Mouse (Mus musculus) limb, embryonic 15.5 days (tissue): ENCODE results near the gene Zfp248. TPM values are rescaled to one million over a fixed set of nuclear protein-coding genes. Genes with fewer than 3 reads are reported as not detected.
A peak's percentile ranks its signal among the peaks of the same experiment; 100 is the strongest.

Experiments
- ATAC-seq: fragments of 200-750 bp; cut with Nextera tagmentation; 2 replicates; pipeline ENCODE4 v1.8.0; 2017; ENCODE audit warnings: low read depth, moderate TSS enrichment; ENCODE audit not compliant: insufficient number of reproducible peaks, low FRiP score, low TSS enrichment
- H3K27ac ChIP-seq: fragments of 300-500 bp; sonication (generic); 2 replicates; pipeline ENCODE4 v1.5.1; 2015; ENCODE audit warnings: moderate library complexity, mild to moderate bottlenecking, inconsistent platforms
- H3K27me3 ChIP-seq: fragments of 300-500 bp; sonication (generic); 2 replicates; pipeline ENCODE4 v1.6.1; 2015; ENCODE audit warnings: inconsistent platforms
- H3K36me3 ChIP-seq: fragments of 300-500 bp; sonication (generic); 2 replicates; pipeline ENCODE4 v1.6.1; 2015; ENCODE audit warnings: inconsistent platforms
- H3K4me1 ChIP-seq: fragments of 300-500 bp; sonication (generic); 2 replicates; pipeline ENCODE4 v1.6.1; 2015; ENCODE audit warnings: inconsistent platforms
- H3K4me2 ChIP-seq: fragments of 300-500 bp; sonication (generic); 2 replicates; pipeline ENCODE4 v1.6.1; 2015; ENCODE audit warnings: mild to moderate bottlenecking, inconsistent platforms
- H3K4me3 ChIP-seq: fragments of 300-500 bp; sonication (generic); 2 replicates; pipeline ENCODE4 v1.5.1; 2015; ENCODE audit warnings: mild to moderate bottlenecking, inconsistent platforms
- H3K9ac ChIP-seq: fragments of 300-500 bp; sonication (generic); 2 replicates; pipeline ENCODE4 v1.6.1; 2015; ENCODE audit warnings: inconsistent platforms
- H3K9me3 ChIP-seq: fragments of 300-500 bp; sonication (generic); 2 replicates; pipeline ENCODE4 v1.6.1; 2016; ENCODE audit warnings: inconsistent platforms
- WGBS: fragments of 180-500 bp; shearing (Covaris S2); methylation state at CpG from one replicate; pipeline ENCODE4 v1.1.7; 2015; 5-methylcytosine and 5-hydroxymethylcytosine counted together
- polyA plus RNA-seq: library from polyadenylated mRNA; unstranded; fragments of >200 nt; fragmentation: Nextera tagmentation; extraction: Ambion mirVana; gene quantifications from 2 replicates; pipeline ENCODE4 v1.2.1, GENCODE M21; 2015

The Zfp248 gene
- polyA plus RNA-seq, 1 experiment from 2014 or later, result 9.3 TPM

DNA sequence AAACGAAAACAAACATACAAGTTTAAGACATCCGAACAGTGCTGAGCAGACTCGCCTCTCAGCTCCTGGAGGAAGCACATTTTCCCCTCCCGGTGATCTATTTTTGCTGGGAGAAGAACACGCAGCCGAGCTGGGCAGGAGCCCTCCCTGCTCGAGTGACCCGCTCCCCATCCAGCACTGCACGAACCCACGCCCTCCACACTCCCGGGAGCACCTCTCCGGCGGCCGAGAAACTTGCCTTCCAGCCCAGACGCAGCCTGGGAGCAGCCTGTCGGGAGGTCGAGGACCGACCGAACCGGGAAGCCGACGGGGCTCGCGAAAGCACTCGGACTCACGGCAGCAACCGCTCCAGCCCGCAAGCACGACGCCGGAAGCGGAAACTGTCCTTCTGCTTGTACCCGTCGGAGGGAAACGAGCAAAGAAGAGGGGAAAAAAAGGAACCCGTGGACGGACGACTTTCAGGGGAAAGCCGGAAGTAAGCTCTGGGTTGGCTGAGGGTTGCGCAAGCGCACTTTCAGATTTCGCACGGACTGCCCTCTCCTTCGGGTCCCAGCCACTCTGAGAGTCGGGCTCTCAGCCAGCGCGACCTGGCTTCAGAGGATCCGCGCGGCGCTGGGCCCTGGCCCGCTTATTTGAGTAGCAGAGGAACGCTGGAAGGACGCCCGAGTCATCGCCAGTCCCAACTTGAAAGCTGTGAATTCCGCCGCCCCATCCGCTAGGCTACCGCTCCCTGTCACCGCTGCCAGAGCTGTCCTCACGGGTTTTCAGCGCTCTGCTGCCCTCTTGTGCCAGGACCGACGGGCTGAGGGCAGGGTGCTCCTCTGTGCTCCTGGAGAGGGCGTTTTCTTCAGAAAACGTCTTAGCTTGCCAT lies 36.0 kb downstream of the Zfp248 start, which contains the start of gene Bms1:
TSS of gene Bms1 (minus strand) at position 425 of the 871 bp plus-strand sequence.
- H3K27ac ChIP-seq, result peak within 1 kb of the TSS; percentile 93
- H3K27me3 ChIP-seq, result no peaks in the 10 kb centered on the region
- peak within 1 kb of the TSS; percentile 95 for H3K4me3 ChIP-seq
- no peaks in the 10 kb centered on the region for H3K9me3 ChIP-seq
- H3K4me2 ChIP-seq, result peak within 1 kb of the TSS; percentile 57
- peak within 1 kb of the TSS; percentile 97 for H3K9ac ChIP-seq
- under 1% methylated on average over 67 of the region's 67 CpGs for WGBS
- peak; percentile 98 for ATAC-seq
- H3K4me1 ChIP-seq, result peaks cover 11% of the 10 kb centered on the region
- H3K36me3 ChIP-seq, result peaks cover 30% of the 10 kb centered on the region

DNA sequence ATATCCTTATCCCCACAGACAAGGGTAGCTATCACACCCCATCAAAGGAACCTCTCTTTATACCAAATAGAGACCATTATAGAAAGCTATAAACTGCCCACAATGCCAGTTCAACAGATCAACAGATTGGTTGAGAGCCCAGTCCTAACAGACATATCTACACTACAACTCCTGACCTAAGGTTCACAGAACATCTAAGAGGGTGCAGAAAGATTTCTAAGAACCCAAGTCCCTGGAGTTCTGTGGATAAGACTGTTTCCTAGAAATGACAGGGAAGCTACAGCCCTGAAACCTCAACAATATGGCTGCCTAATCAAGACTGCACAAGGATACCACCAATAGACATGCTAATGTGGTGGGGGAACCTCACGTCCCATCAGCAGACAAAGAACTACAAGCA lies 44.9 kb downstream of the Zfp248 start:
- Histone ChIP-seq H3K4me1 (no peaks in the 10 kb centered on the region), H3K27ac (no peak overlapping the region), H3K4me2 (no peak overlapping the region), H3K27me3 (no peaks in the 10 kb centered on the region), H3K36me3 (peaks cover 77% of the 10 kb centered on the region), H3K4me3 (no peak overlapping the region), H3K9ac (no peak overlapping the region), H3K9me3 (no peaks in the 10 kb centered on the region)
- no peak for ATAC-seq
- WGBS, result 97% methylated on average over 1 of the region's 1 CpGs

DNA sequence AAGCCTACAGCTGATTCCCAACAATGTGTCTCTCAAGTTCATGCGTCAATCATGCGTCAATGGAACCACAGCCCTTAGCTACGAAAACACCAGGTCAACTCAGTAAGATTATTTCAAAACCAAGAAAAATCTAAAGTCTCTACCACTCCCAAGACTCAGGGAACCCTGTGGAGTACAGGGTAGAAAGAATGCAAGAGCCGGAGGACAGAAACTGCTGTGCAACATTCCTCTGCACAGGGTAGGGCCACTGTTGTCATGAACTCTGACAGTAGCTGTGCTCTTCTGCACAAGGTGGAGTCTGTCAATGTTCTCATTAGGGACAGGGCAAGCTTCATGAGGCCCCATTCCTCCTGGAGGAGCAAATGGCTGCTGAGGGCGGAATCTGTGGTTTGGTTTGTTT lies 46.8 kb downstream of the Zfp248 start:
- H3K9ac ChIP-seq, result no peak overlapping the region
- H3K27ac ChIP-seq, result no peak overlapping the region
- no peak overlapping the region for H3K4me2 ChIP-seq
- no peak overlapping the region for H3K4me3 ChIP-seq
- no peaks in the 10 kb centered on the region for H3K27me3 ChIP-seq
- WGBS, result 84% methylated on average over 5 of the region's 5 CpGs
- H3K9me3 ChIP-seq, result no peaks in the 10 kb centered on the region
- no peaks in the 10 kb centered on the region for H3K4me1 ChIP-seq
- ATAC-seq, result no peak
- peaks cover 78% of the 10 kb centered on the region for H3K36me3 ChIP-seq

DNA sequence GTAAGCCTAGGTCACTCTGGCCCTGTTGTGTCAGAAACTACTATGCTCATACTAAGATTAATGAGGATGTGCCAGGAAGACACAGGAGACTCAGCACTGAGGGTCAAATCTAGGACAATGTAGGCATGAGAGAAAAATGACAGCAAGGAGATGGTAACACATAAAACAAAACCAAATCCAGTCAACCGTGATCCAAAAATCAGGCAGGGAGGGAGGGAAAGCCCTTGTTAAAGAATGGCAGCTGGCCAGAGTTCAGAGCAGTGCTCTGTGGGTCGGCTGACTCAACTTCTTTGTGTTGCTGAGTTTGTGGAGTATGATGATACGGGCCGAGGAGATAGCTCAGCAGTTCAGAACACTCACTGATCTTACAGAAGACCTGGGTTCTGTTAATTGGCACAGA lies 48.9 kb downstream of the Zfp248 start:
- no peak overlapping the region for H3K4me3 ChIP-seq
- no peak overlapping the region for H3K27ac ChIP-seq
- no peak overlapping the region for H3K4me2 ChIP-seq
- H3K36me3 ChIP-seq, result peaks cover 71% of the 10 kb centered on the region
- H3K9me3 ChIP-seq, result no peaks in the 10 kb centered on the region
- H3K27me3 ChIP-seq, result no peaks in the 10 kb centered on the region
- no peak overlapping the region for H3K9ac ChIP-seq
- no peaks in the 10 kb centered on the region for H3K4me1 ChIP-seq
- WGBS, result 81% methylated on average over 4 of the region's 4 CpGs
- ATAC-seq, result no peak

DNA sequence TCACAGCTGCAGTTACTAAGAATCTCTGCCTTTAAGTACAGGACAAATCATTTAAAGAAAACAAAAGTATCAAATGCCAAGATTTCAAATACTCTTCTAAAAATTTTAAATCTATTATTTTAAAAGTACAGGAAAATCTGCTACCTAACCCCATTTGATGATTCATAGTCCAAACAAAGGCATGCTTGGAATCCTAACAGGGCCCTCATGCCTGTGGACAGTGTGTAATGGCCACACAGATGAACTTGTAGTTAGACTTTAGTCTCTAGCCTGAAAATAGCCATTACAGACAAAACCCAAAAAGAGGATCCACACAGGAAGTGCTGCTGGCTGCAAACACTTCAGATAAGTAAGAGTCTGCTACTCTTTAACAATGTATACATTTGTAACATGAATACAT lies 64.6 kb downstream of the Zfp248 start:
- no peaks in the 10 kb centered on the region for H3K9me3 ChIP-seq
- no peak overlapping the region for H3K4me3 ChIP-seq
- peaks cover 70% of the 10 kb centered on the region for H3K36me3 ChIP-seq
- no peak overlapping the region for H3K27ac ChIP-seq
- no peak overlapping the region for H3K4me2 ChIP-seq
- no peaks in the 10 kb centered on the region for H3K27me3 ChIP-seq
- no peak for ATAC-seq
- no peak overlapping the region for H3K9ac ChIP-seq
- H3K4me1 ChIP-seq, result no peaks in the 10 kb centered on the region

DNA sequence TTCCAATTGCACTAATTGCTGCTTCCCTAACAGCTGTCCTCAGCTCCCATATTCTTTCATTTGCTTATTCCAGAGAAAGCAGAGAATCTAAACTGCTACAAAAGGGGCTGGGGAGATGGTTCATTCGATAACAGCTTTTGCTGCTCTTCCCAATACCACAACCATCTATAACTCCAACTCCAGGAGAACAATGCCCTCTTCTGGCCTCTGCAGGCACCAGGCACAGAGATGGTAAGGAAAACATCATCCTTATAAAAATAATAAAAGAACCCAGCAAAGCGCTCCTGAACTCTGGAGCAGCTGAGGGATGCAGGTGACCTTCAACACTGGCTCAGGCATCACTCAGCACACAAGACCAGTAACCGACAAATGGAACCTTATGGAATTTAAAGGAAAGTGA lies 69.4 kb downstream of the Zfp248 start:
- H3K4me1 ChIP-seq, result no peaks in the 10 kb centered on the region
- H3K36me3 ChIP-seq, result peaks cover 56% of the 10 kb centered on the region
- WGBS, result 89% methylated on average over 3 of the region's 3 CpGs
- H3K9ac ChIP-seq, result no peak overlapping the region
- no peak overlapping the region for H3K4me2 ChIP-seq
- no peaks in the 10 kb centered on the region for H3K27me3 ChIP-seq
- no peak overlapping the region for H3K4me3 ChIP-seq
- H3K9me3 ChIP-seq, result no peaks in the 10 kb centered on the region
- ATAC-seq, result no peak
- H3K27ac ChIP-seq, result no peak overlapping the region

DNA sequence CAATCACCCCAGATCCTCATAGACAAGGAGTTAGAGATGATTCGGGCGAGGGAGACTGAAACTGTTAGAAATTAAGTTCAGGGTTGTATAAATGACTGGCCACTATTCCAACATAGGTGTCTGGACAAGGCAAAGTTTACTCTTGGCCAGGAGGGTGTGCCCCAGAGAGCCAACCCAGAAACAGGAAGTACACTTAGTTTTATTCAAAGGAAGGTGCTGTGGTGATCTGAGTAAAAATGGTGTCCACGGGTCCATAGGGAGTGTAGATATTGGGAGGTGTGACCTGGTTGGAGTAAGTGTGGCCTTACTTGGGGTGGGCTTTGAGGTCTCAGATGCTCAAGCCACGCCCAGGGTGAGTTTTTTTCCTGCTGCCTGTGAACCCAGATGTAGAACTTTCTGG lies 74.1 kb downstream of the Zfp248 start:
- peaks cover 31% of the 10 kb centered on the region for H3K36me3 ChIP-seq
- 81% methylated on average over 4 of the region's 4 CpGs for WGBS
- ATAC-seq, result no peak

DNA sequence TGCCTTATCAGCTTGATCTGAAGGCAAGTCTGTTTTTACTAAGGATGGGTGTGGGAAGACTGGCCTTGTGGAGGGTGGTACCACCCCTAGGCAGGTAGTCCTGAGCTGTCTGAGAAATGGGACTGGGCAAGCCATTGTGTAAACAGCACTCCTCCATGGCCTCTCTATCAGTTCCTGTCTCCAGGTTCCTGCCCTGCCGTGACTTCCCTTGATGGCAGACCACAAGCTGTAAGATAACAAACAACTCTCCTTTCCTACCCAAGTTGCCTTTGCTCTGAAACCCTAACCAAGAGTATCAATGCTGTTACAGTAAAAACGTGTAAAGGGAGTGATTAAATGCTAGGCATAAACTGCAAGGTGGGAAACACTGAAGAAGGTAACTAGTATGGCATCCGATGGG lies 74.7 kb downstream of the Zfp248 start:
- peaks cover 7% of the 10 kb centered on the region; the same call in 1 of the 2 replicates for H3K27me3 ChIP-seq
- no peak for ATAC-seq
- no peak overlapping the region for H3K9ac ChIP-seq
- no peak overlapping the region for H3K4me3 ChIP-seq
- H3K4me2 ChIP-seq, result no peak overlapping the region
- H3K36me3 ChIP-seq, result peaks cover 31% of the 10 kb centered on the region
- H3K4me1 ChIP-seq, result peaks cover 10% of the 10 kb centered on the region
- H3K9me3 ChIP-seq, result no peaks in the 10 kb centered on the region
- WGBS, result 63% methylated on average over 3 of the region's 3 CpGs
- H3K27ac ChIP-seq, result no peak overlapping the region

More for the DNA sequence above, 74.1 kb downstream of the Zfp248 start:
- no peak overlapping the region for H3K4me3 ChIP-seq
- H3K27me3 ChIP-seq, result 0 out of 2 replicates have a peak, but pooled peaks cover 3% of the 10 kb centered on the region
- H3K4me1 ChIP-seq, result peaks cover 6% of the 10 kb centered on the region
- H3K9ac ChIP-seq, result no peak overlapping the region
- H3K27ac ChIP-seq, result no peak overlapping the region
- no peak overlapping the region for H3K4me2 ChIP-seq
- H3K9me3 ChIP-seq, result no peaks in the 10 kb centered on the region

DNA sequence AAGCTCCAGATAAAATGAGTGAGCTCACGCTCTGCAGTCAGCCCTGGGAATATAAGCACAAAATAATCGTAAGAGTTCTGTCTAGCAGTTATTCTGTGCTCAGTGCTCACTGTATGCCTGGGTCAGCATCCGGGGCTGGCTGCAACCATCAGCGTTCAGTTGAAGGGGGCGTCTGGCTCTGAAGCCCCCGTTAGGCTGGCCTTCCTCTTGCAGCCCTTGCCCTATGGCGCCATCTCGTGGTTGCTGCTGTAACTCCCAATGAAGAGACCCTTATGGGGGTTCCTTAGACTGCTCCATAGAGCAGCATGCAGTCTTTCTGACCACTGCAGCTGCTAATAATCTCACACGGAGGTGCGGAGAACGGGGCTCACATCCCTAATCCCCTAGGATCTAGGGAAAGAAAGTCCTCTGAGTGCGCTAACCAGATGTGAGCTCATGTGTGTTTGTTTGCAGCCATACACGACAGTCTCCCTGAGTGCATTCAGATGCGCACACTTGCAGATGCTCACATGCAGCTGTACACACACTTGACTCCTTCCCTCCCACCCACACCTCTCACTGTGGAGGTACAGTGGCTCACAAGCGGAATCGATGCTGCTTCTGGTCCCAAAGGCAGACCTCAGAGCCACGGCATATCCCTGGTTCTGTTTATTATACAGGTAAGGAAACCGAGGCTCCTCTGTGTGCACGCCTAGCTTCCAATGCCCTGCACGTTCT lies 75.7 kb downstream of the Zfp248 start:
- peaks cover 13% of the 10 kb centered on the region for H3K27me3 ChIP-seq
- no peak overlapping the region for H3K9ac ChIP-seq
- H3K4me1 ChIP-seq, result peaks cover 10% of the 10 kb centered on the region
- H3K4me2 ChIP-seq, result peak overlapping the region; percentile 6; the same call in 1 of the 2 replicates
- no peak overlapping the region for H3K27ac ChIP-seq
- 0 out of 2 replicates have a peak, but pooled peaks have one; percentile 40 for ATAC-seq
- H3K9me3 ChIP-seq, result no peaks in the 10 kb centered on the region
- H3K4me3 ChIP-seq, result no peak overlapping the region
- peaks cover 24% of the 10 kb centered on the region for H3K36me3 ChIP-seq
- WGBS, result 30% methylated on average over 20 of the region's 20 CpGs

DNA sequence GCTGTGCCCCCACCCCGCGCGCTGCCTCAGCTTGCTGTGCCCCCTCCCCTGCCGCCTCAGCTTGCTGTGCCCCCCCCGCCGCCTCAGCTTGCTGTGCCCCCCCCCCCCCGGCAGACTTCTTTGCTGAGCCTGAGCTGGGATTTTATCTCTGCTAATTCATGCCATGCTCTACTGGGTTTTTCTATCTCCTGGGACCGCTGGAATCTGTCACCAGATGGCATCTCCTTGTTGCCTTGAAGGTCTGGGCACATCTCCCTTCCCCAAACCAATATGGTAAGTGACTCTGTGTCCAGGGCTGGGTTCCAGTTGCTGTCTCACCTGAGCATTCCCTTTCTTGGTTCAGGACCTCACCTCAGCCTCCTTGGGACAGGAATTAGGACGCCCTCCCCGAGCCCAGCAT lies 77.7 kb downstream of the Zfp248 start:
- no peak for ATAC-seq
- 63% methylated on average over 10 of the region's 10 CpGs for WGBS

More for the DNA sequence above, 77.7 kb downstream of the Zfp248 start:
- Histone ChIP-seq H3K4me1 (peaks cover 10% of the 10 kb centered on the region), H3K27ac (no peak overlapping the region), H3K36me3 (peaks cover 5% of the 10 kb centered on the region), H3K9me3 (no peaks in the 10 kb centered on the region), H3K27me3 (peaks cover 13% of the 10 kb centered on the region), H3K4me2 (no peak overlapping the region), H3K4me3 (no peak overlapping the region), H3K9ac (no peak overlapping the region)
